Mouse (Mus musculus) naive thymus-derived CD4-positive, alpha-beta T cell, adult 2 months (primary cell): ENCODE results near the gene Tmem117.

ENCODE experiments used
- DNase-seq: peaks from one replicate; pipeline ENCODE4 v3.0.0-alpha.2; 2011; ENCODE audit warnings: low read depth

Gene Tmem117

DNA sequence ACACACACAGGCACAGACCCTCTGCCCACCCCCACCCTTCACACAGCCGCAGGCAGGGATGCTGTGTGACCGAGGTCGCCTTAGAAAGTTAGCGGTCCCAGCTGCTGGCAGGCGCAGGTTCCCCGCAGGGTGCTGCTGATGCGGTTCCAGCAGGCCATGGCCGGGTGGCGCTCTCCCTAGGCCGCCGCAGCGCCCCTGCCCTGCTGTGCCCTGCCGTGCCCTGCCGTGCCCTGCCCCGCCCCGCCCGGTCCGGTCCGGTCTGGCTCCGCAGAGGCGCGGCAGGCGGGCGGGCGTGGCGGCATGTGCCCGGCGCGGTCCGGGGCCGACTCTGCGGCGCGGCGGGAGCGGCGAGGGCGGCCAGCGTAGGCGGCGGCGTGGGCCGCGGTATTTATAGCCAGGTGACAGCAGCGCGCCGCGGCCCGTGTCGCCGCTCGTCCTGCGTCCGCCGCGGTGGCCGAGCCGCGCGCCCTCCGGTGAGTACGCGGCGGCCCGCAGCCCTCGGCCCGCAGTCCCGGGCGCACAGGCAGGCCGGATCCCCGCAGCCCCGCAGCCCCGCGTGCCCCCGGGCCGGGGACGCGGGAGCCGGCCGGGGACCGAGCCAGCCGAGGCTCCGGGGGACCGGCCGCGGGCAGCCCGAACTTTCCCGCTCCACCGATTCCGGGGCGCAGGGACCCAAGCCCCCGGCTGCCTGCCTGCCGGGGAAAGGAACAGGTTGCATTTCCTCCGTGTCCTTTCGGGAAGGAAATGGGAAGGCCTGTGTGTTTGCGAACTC is at the start of gene Tmem117:
Gene Tmem117, plus strand, starts transcription at position 403 of the 772 bp plus-strand sequence.
- DNase-seq, result no peak

DNA sequence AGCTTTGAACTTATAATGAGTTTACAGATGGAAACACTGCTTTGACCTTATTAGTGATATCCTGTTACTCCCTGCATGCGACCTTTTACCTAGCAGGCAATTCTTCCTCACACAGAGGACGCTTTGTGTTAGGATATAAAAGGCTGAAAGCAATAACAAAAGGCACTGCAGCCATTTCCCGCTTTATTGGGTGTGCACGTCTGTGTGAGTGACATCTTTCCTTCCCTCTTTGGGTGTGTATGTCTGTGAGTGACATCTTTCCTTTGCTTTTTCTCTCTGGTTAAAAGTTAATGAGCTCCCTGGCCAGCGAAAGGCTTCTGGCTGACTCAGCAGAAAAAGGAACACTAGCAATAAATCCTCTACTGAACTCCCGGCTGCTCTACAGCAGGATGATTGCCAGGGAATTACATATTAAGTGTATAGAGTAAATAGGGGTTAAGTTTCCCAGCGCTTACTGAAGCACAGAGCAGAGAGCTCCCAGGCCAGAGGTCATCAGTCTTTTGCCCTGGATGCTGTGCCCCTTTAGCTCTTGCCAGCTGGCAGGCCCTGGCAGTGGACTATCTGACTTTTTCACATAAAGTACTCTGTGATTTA is 46.9 kb upstream of the Tmem117 start:
- no peak for DNase-seq

DNA sequence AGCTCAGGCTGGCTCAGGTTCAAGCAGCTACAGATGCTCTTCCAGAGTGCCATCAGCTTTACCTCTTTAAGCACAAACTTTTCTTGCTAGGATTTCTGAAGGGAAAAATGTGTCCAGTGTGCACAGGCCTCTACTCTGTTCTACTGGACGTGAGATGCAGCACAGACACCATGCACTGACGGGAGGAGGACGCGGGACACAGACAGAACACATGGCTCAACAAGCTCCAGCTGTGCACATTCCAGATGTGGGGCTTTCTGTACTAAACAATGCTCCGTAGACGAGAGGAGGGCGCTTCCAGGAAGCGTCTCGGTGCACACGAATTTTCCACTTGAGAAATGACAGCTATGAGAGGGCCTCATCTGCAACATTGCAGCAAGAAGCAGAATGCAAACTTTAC is 45.9 kb upstream of the Tmem117 start:
- DNase-seq, result no peak

DNA sequence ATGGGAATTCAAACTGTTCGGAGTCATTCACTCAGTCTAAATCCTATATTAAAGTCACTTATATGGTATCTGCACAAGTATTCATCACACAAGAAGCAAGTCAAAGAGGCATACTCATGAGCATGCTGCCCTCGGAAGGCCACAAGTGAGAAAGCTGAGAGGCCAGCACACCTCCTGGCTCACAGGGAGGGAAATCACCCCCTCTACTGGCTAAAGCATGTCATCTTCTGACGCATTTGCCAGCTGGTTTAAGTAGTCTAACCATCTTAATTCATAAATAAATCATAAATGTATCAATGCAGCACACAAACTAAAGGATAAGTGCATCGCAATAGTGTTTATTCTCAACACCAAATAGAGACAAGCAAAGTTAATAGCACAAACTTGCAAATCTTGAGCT is 44.3 kb upstream of the Tmem117 start:
- peak; percentile 28 for DNase-seq

DNA sequence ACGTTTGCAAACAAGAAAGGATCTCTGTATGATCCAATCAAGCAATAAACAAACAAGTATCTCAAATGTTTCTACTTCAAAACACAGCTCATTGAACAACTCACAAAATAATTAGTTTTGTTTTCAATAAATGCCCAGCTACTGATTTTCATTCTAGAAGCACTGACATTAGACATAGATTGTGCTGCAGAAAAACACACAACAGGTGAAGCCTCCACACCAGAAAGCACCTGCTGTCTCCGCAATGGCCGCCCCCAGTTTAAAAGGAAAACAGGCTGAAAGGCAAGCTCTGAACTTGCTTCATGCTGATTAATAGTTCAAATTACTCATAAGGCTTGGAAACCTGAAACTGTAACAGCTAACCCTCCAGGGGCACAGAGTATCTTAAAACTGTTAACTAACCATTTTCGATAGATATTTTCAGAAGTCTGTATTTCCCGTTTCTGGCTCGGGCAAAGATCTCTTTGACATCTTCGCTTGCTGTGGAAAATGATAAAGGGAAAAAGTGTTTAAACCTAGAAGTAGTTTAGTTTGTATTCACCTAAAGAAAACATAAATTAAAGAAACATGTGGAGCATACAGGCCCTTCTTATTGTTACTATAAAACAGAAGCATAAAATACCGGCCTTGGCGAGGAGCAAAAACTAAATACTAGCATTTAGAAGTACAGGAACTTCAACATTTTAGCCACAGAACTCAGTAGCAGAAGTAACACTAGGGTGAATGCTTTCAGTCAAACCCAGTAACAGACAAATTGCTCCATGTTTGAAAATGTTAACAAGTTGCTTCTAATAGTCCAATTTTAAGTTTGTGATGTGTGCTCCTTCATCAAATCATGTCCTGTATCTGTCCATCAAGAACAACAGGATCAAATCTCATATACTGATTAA is 41.0 kb upstream of the Tmem117 start:
- peak; percentile 18 for DNase-seq

DNA sequence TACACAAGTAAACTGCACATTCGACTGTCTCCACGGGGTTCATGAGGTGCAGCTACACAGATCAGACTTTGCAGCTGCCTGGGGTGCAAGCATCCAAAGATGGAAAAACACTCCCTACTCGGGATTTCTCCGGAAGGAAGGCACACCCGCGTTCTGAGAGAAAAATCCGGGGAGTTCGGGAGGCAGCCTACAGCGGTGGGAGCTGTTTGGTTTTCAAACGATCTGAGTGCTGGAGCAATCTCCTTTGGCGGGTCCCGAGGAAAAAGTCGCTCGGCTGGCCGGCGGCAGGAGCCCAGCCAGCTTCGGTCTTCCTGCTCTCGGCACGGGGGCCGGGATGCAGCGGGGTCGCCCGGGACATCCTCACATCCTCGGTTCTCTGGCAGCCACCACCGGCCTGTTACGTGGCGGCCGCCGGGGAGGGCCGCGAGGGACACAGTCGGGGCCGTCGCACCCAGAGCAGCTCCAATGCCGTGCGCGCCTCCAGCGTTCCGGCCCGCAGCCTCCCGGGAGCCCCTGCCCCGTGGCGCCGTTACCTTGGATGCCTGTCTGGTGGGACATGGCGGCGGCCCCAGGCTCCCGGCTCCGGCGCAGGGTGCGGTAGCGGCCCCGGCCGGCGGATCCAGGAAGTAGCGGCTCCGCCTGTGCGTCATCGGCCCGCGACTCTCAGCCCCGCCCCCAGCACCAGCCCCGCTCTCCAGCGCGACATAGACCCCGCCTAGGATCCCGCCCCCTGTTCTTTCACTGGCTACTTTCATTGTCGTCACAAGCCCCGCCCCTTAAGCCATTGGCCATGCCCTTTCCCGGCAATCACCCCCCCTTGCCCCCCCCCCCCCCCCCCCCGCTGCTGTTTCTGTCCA is 39.6 kb upstream of the Tmem117 start, which contains the start of gene Twf1:
Gene Twf1, minus strand, starts transcription at position 671 of the 857 bp plus-strand sequence.
- DNase-seq, result peak; percentile 99

DNA sequence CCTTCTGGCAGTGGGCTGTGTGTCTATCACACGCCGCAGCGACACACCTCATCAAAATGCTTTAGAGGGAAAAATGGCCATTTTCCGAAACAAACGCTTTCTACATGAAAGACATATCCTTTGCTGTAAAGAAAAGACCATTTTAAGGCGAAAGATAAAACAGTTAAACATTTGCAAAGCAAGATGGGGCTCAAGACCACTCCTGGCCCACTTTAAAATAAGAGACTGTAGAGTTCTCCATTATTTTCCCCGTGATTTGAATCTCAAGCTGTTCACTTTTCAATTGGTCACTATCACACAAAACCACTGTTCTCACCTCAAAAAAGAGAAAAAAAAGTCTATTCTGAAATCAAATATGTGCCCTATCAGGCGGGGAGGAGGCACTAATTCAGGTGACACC is 38.9 kb upstream of the Tmem117 start:
- DNase-seq, result no peak

DNA sequence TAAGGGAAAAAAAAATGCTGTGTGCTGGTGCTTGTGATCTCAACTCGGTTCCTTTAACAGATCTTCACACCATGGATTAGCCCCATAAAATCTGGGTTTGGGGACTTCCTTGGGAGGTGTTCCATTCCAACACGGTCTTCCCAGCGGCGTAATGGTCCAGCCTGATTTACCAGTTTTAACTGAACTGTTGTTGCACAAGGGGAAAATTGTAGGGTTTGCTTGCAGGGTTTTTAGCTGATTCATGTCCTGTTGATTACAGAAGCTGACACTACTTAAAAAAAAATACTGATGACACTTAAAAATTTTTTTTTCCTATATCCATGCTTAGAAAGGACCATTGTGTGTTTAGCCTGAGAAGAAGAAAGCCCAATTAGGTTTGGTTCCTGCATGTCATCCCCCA is 37.7 kb upstream of the Tmem117 start:
- no peak for DNase-seq

DNA sequence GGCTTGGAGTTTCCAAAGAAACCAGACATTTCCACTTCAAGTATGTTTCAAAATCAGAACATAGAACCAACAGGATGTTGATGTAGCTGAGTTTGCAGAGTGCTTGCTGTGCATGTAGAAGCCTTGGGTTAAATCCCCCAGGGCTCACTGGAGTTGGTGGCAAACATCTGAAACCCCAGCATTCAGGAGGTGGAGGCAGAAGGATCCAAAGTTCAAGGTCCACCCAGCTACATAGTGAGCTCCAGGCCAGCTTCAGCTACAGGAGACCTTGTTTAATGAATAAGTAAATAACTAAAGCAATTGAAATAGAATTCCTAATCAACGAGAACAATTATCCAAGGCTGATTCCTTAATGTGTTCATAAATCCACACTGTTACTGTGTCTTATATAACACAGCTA is 35.4 kb upstream of the Tmem117 start:
- no peak for DNase-seq

DNA sequence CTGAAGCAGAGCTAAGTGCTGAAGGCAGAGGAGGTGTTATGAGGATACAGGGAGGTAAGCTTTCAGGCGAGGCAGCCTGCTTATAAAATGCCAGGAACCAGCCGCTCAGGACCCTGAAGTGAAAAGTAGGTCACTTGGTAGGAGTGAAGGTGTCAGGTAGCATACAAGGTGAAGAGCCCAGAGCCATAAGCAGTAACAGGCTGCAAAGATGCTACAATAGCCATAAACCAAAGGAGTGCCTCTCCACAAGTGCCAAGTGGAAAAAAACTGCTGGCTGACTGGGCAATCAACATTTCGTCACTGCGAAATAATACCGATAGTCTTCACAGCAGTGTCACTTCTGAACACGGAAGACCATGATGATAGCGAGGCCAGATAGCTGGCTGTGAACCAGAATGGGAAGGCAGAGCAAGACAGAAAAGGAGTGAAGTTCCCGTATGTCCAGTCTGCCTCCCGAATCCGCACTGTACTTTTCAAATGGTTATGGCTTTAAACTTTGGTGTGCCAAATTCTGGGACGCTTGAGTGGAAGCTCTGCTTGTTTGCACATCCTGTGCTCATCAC is 28.8 kb upstream of the Tmem117 start:
- DNase-seq, result no peak

DNA sequence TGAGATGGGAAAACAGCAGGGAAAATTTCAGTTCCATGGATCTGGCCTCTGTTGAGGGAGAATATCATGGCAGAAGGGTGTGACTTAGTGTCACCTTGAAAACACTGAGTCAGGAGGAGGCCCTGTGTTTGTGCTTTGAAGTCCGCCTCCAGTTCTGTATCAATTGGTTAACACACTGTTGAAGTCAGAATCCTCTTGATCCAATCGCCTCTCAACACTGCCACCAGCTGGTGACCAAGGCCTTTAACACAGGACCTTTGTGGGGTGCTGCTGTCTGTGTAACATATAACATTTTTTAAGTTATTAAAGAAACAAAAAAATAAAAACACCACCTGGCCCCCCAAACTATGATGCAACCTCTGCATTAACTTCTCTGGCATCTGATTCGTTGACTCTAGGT is 27.7 kb upstream of the Tmem117 start:
- DNase-seq, result peak; percentile 75

DNA sequence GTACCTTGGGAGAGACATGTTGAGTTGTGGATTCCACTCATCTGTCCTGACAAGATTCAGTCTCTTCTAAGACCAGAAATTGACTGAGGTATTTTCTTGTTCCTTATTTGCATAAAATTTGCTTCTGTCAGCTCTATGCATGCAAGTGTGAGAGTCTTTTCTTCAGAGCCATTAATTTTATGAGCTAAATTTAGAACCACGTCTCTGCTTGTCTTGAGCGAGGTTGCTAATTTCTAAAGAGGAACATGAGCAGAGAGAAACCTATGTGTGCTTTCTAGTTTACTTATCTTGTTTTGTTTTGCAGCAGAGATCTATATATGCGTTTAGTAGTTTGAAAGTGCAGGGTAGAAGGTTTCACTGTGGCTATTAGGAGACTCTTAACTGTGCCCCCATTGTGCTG is 26.6 kb upstream of the Tmem117 start:
- no peak for DNase-seq

DNA sequence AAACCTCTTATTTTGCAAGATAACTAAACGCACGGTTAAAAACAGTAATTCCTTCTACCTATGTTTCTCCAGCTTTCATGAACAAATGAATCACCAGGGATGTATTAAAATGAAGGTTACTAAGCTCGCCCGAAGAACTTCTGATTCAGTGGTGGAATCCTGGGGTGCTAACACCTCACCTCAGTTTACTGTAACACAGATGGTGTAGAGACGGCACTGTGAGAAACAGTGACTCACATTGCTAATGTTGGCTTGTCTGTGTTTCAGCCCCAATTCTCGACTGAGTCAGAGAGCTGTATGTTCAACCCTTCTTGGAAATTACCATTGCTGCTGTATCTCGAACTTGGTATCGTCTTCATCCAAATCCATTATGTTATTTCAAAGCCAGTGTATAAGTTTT is 21.3 kb upstream of the Tmem117 start:
- no peak for DNase-seq

DNA sequence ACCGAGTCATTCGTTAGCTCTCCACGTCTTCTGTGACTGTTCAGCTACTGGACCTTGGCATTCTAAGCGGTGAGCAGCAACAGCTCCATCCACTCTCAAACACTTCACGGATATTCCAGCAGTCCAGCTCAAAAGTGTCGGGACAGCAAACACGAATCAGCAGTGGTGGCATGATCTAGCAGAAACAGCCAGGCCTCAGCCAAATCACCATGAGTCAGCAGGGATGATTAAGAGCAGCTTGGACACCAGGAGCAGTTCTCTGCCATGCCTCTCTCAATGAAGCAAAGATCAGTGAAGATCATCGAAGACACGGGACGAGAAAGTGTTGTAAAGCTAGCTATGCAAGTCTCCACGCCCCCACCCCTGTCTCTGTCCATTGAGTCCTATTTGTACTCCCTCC is 13.0 kb upstream of the Tmem117 start:
- no peak for DNase-seq

DNA sequence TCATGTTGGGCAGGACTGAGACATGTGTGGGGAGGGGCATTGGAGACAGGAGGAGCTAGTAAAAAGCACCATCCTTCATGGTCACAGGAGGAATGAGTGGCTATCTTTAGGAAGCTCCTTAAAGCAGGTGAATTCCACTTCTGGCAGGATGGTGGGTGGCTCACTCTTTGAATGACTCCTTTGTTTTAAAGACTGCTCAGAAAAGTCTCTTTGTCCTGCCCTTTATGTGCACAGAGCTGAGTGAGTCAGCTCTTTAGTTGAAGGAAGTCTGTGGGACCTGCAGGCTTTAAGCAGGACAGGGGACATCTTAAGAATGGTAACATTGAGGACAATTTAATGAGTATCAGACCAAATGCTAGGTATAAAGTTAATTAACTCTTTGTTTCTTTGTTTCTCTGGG is 8.1 kb upstream of the Tmem117 start:
- no peak for DNase-seq

DNA sequence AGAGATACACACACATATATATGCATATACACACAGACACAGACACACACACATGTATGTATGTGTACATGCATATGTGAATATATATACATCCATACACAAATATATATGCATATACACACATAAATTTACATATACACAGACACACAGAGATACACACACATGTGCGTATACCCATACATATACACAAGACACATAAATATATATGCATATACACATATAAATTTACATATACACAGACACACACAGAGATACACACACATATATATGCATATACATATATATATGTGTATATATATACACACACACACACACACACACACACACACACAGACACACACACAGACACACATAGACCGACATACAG is 586 bp upstream of the Tmem117 start:
- DNase-seq, result no peak

DNA sequence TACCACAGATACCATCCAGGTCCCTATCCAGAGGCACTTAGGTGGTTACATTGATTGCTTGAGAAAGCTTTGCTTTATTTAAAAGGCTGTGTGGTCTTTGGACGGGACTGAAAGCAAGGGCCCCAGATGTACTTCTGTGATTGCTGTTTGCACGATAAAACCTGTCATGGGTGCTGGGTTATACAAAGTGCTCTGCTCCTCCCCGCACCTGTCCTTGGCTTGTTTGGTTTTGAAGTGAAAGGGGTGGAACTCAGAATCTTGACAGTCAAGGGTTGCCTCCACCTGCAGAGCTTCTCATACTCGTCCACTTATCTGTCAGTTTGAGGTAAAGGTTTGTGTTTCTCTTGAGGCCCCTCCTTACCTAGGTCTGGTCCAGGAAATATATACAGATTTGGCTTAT is 1.5 kb downstream of the Tmem117 start:
- no peak for DNase-seq

DNA sequence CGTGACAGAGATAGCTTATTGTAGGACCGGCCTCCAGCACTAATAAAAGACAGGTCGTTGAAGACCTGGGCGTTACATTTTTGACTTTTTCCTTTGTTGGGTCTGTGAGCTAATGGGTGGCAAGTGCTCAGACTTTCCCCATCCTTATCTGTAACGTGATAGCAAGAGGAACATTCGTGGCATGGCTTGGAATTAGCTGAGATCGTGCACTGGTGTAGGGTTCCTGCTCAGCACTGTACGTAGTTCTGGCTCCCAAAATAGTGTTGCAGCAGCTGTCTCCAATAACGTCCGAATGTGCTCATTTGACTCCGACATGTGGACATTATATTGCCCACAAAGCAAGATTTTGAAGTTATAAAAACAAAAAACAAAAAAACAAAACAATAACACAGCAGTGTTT is 5.5 kb downstream of the Tmem117 start:
- no peak for DNase-seq

DNA sequence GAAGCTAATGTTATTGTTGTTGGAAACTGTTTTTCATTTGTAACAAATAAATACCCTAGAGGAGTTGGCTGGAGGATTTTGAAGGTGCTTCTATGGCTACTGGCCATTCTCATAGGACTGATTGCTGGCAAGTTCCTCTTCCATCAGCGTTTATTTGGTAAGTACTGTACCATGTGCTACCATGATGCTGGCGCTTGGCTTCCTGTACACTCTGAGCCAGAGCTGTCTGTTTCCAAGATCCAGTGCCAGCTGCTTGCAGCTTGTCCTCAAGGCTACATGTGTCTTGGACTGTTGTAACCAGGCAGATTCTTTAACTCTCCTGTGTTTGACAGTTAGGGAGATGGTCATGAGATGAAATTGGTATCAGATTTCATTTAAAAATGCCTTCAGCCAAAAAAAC is 9.2 kb downstream of the Tmem117 start:
- no peak for DNase-seq

DNA sequence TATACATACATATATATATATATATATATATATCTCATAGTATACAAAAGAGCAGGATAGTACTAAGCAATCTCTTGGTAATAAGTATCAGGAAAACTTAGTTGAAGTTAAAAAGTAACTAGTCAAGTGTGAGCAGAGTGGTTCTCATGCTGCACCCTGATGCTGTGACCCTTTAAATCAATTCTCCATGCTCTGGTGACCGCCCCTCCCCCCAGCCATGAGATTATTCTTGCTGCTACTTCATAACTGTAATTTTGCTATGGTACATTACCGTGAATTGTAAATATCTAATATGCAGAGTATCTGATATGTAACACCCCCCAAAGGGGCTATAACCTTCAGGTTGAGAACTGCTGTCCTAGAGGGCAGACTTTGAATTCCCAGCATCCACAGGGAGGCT is 10.1 kb downstream of the Tmem117 start:
- DNase-seq, result no peak

DNA sequence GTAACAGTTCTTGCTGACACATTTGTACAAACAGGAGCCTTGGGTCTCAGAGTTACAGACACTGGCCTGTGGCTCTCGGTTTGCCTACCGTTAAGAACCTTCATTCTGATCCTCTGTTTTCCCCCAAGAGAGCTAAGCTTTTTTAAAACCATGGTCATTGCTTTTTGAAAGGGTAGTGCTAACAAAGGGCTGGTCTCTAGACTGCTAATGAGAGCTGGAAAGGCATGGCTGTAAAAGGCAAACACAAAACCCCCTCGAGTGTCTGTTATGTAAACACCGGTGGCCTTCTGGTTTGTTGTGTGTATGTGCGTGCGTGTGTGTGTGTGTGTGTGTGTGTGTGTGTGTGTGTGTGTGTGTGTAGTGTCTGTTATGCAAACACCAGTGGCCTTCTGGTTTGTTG is 17.0 kb downstream of the Tmem117 start:
- no peak for DNase-seq

DNA sequence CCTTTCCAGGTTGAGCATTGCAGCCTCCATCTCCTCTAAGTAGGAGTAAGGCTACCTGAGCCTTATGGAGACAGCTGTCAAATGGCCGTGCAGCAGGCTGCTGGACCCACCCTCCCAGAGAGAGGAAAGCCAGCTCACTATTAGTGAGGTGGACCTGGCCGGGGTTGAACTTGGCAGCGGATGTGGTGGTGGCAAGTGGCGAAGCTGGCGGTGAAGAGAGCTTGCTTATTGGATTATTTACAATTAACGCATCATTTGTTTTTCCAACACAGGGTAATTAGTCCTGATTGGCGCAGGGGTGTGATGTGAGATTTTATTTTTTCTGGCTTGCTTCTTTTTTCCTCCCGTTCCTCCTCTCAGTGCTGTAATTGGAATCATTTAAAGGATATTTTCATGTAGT is 19.4 kb downstream of the Tmem117 start:
- no peak for DNase-seq
